Mouse (Mus musculus) embryonic facial prominence, embryonic 12.5 days (tissue): Measurements from ENCODE around the gene Dkk3. TPM values are rescaled to one million over a fixed set of nuclear protein-coding genes. Genes with fewer than 3 reads are reported as not detected.

Experiments
- ATAC-seq: fragments of 200-750 bp; cut with Nextera tagmentation; 2 replicates; pipeline ENCODE4 v1.8.0; 2017; ENCODE audit not compliant: insufficient number of reproducible peaks, insufficient read depth, low FRiP score, low TSS enrichment
- H3K27ac ChIP-seq: fragments of 300-500 bp; sonication (generic); 2 replicates; pipeline ENCODE4 v1.5.1; 2016; ENCODE audit warnings: mild to moderate bottlenecking
- H3K27me3 ChIP-seq: fragments of 300-500 bp; sonication (generic); 2 replicates; pipeline ENCODE4 v1.6.1; 2016; ENCODE audit warnings: mild to moderate bottlenecking, moderate library complexity
- H3K36me3 ChIP-seq: fragments of 300-500 bp; sonication (generic); 2 replicates; pipeline ENCODE4 v1.6.1; 2016; ENCODE audit warnings: mild to moderate bottlenecking
- H3K4me1 ChIP-seq: fragments of 300-500 bp; sonication (generic); 2 replicates; pipeline ENCODE4 v1.6.1; 2016
- H3K4me2 ChIP-seq: fragments of 300-500 bp; sonication (generic); replicated peaks from 2 replicates; pipeline ENCODE4 v1.6.1; 2016; ENCODE audit warnings: mild to moderate bottlenecking, moderate library complexity
- H3K4me3 ChIP-seq: fragments of 300-500 bp; sonication (generic); 2 replicates; pipeline ENCODE4 v1.5.1; 2016; ENCODE audit warnings: mild to moderate bottlenecking
- H3K9ac ChIP-seq: fragments of 300-500 bp; sonication (generic); 2 replicates; pipeline ENCODE4 v1.6.1; 2016; ENCODE audit warnings: mild to moderate bottlenecking, moderate library complexity
- H3K9me3 ChIP-seq: fragments of 300-500 bp; sonication (generic); 2 replicates; pipeline ENCODE4 v1.6.1; 2016; ENCODE audit warnings: mild to moderate bottlenecking, moderate library complexity
- WGBS: fragments of 180-500 bp; shearing (Covaris S2); methylation state at CpG from one replicate; pipeline ENCODE4 v1.1.7; 2016; 5-methylcytosine and 5-hydroxymethylcytosine counted together
- polyA plus RNA-seq: library from polyadenylated mRNA; unstranded; fragments of >200 nt; fragmentation: Nextera tagmentation; extraction: Ambion mirVana; gene quantifications from 2 replicates; pipeline ENCODE4 v1.2.1, GENCODE M21; 2016

Dkk3 gene
- polyA plus RNA-seq, 1 experiment from 2014 or later: 46.8 TPM

GRCm38 (mm10) chr7:112164430-112164829, 5.6 kb upstream of the Dkk3 start:
- H3K27me3 ChIP-seq: no peaks in the 10 kb centered on the region
- ATAC-seq: no peak
- no peaks in the 10 kb centered on the region for H3K9me3 ChIP-seq
- H3K27ac ChIP-seq: no peak overlapping the region
- no peaks in the 10 kb centered on the region for H3K4me1 ChIP-seq
- no peaks in the 10 kb centered on the region for H3K36me3 ChIP-seq
- no peak overlapping the region for H3K4me2 ChIP-seq
- WGBS: 83% methylated on average over 3 of the region's 3 CpGs
- no peak overlapping the region for H3K4me3 ChIP-seq
- no peak overlapping the region for H3K9ac ChIP-seq

DNA sequence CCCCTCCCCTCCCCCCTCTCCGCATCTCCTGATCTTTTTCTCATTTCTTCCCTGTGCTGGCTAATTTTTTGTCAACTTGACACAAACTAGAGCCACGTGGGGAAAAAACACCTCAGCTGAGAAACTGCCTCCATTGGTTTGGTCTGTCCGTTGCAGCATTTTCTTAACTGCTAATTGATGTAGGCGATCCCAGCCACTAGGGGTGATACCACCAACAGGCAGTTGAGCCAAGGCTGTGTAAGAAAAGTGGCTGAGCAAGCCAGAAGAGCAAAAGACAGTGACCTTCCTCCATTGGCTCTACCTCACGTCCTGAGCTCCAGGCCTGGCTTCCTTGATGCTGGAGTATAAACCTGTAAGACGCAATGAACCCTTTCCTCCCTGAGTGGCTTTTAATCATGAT, 978 bp upstream of the Dkk3 start:
- H3K27ac ChIP-seq: no peak overlapping the region
- H3K4me1 ChIP-seq: peaks cover 26% of the 10 kb centered on the region
- no peak overlapping the region for H3K4me2 ChIP-seq
- WGBS: 32% methylated on average over 5 of the region's 6 CpGs
- no peak overlapping the region for H3K4me3 ChIP-seq
- no peaks in the 10 kb centered on the region for H3K9me3 ChIP-seq
- no peaks in the 10 kb centered on the region for H3K36me3 ChIP-seq
- ATAC-seq: no peak
- H3K27me3 ChIP-seq: no peaks in the 10 kb centered on the region; the same call in 1 of the 2 replicates
- H3K9ac ChIP-seq: no peak overlapping the region

GRCm38 (mm10) chr7:112158316-112158741, 528 bp downstream of the Dkk3 start:
- H3K27me3 ChIP-seq: no peaks in the 10 kb centered on the region; the same call in 1 of the 2 replicates
- ATAC-seq: peak; percentile 38
- peak overlapping the region; percentile 51 for H3K4me3 ChIP-seq
- peaks cover 38% of the 10 kb centered on the region for H3K4me1 ChIP-seq
- peak overlapping the region; percentile 61; the same call in 1 of the 2 replicates for H3K27ac ChIP-seq
- H3K9ac ChIP-seq: peak overlapping the region; percentile 59
- 1% methylated on average over 21 of the region's 23 CpGs for WGBS
- H3K36me3 ChIP-seq: no peaks in the 10 kb centered on the region
- H3K9me3 ChIP-seq: no peaks in the 10 kb centered on the region
- peak overlapping the region; percentile 56 for H3K4me2 ChIP-seq

DNA sequence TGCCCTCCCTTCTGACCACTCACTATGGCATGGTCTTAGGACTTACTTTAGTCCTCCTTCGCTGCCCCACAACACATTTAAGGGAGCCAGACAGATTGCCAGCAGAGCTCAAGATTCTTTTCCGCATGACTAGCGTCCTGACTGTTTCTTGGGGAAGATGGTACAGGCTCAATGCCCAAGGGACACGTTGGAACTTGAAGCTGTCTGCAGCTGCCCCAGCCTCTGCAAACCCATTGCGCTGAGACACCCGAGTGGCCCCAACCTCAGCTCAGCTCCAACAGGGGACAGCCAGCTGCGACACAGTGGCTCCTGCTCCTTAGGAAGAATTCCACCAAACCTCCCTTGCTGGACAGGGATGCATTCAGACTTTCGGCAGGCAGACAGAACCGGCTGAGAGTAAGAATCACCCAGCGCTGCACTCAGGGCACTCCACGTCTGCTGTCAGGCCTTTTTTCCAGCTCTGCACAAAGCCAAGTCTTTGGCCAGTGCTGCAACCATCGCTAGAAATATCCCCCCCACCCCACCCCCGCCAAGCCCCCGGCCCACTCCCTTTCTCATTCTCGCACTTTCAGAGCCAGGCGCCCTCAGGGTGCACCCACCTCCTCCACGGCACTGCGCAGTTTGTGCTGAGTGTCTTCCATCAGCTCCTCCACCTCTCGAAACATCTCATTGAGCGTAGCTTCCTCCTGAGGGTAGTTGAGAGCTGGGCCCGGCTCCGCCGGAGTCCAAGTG, 1.1 kb downstream of the Dkk3 start:
- Histone ChIP-seq H3K4me3 (peak overlapping the region; percentile 51), H3K27ac (peak overlapping the region; percentile 61; the same call in 1 of the 2 replicates), H3K9me3 (no peaks in the 10 kb centered on the region), H3K4me1 (peaks cover 38% of the 10 kb centered on the region), H3K27me3 (no peaks in the 10 kb centered on the region; the same call in 1 of the 2 replicates), H3K4me2 (peak overlapping the region; percentile 56), H3K9ac (peak overlapping the region; percentile 59), H3K36me3 (no peaks in the 10 kb centered on the region)
- peak; percentile 44 for ATAC-seq
- WGBS: 10% methylated on average over 23 of the region's 23 CpGs

GRCm38 (mm10) chr7:112155194-112155593, 3.7 kb downstream of the Dkk3 start:
- ATAC-seq: no peak
- no peaks in the 10 kb centered on the region; the same call in 1 of the 2 replicates for H3K27me3 ChIP-seq
- no peaks in the 10 kb centered on the region for H3K9me3 ChIP-seq
- H3K9ac ChIP-seq: no peak overlapping the region
- H3K4me3 ChIP-seq: no peak overlapping the region
- peaks cover 38% of the 10 kb centered on the region for H3K4me1 ChIP-seq
- H3K4me2 ChIP-seq: no peak overlapping the region
- no peak overlapping the region for H3K27ac ChIP-seq
- H3K36me3 ChIP-seq: 0 out of 2 replicates have a peak, but pooled peaks cover 2% of the 10 kb centered on the region
- WGBS: 3% methylated on average over 1 of the region's 1 CpGs

- Histone ChIP-seq H3K4me3 (no peak overlapping the region), H3K36me3 (0 out of 2 replicates have a peak, but pooled peaks cover 3% of the 10 kb centered on the region), H3K9me3 (no peaks in the 10 kb centered on the region), H3K27ac (no peak overlapping the region; the same call in 1 of the 2 replicates), H3K4me2 (no peak overlapping the region), H3K27me3 (no peaks in the 10 kb centered on the region; the same call in 1 of the 2 replicates), H3K4me1 (peaks cover 38% of the 10 kb centered on the region), H3K9ac (no peak overlapping the region)
- WGBS: 73% methylated on average over 4 of the region's 4 CpGs
- ATAC-seq: no peak
These were observed 4.4 kb downstream of the Dkk3 start for GRCm38 (mm10) chr7:112154445-112154844.

GRCm38 (mm10) chr7:112149113-112149512, 9.7 kb downstream of the Dkk3 start:
- H3K27ac ChIP-seq: no peak overlapping the region
- H3K36me3 ChIP-seq: peaks cover 3% of the 10 kb centered on the region; the same call in 1 of the 2 replicates
- peaks cover 17% of the 10 kb centered on the region for H3K4me1 ChIP-seq
- no peaks in the 10 kb centered on the region for H3K27me3 ChIP-seq
- no peak overlapping the region for H3K9ac ChIP-seq
- no peak overlapping the region for H3K4me3 ChIP-seq
- WGBS: 88% methylated on average over 10 of the region's 10 CpGs
- H3K4me2 ChIP-seq: no peak overlapping the region
- no peaks in the 10 kb centered on the region for H3K9me3 ChIP-seq
- no peak for ATAC-seq

DNA sequence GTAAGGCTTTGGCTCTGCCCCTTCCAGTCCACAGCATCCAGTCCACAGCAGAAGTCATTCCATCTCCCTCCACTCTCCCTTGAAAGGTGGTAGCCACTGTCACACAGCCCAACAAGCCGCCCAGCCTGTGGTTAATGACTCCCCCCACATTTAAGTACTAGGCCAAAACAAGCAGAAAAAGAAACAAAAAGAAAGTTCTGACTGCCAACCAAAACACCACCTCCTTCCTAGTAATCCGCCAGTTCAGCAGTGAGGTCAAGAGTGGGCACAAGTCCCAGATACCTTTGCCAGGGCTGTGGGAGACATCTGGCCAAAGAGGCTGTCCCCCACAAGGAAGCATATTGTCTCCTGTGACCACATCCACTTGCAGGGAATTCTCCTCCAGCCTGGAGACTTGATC, 10.9 kb downstream of the Dkk3 start:
- no peak overlapping the region for H3K4me3 ChIP-seq
- H3K4me1 ChIP-seq: peaks cover 19% of the 10 kb centered on the region
- no peaks in the 10 kb centered on the region for H3K27me3 ChIP-seq
- H3K27ac ChIP-seq: no peak overlapping the region
- ATAC-seq: no peak
- H3K36me3 ChIP-seq: peaks cover 3% of the 10 kb centered on the region; the same call in 1 of the 2 replicates
- 67% methylated on average over 2 of the region's 2 CpGs for WGBS
- H3K9ac ChIP-seq: no peak overlapping the region
- no peak overlapping the region for H3K4me2 ChIP-seq
- H3K9me3 ChIP-seq: no peaks in the 10 kb centered on the region

DNA sequence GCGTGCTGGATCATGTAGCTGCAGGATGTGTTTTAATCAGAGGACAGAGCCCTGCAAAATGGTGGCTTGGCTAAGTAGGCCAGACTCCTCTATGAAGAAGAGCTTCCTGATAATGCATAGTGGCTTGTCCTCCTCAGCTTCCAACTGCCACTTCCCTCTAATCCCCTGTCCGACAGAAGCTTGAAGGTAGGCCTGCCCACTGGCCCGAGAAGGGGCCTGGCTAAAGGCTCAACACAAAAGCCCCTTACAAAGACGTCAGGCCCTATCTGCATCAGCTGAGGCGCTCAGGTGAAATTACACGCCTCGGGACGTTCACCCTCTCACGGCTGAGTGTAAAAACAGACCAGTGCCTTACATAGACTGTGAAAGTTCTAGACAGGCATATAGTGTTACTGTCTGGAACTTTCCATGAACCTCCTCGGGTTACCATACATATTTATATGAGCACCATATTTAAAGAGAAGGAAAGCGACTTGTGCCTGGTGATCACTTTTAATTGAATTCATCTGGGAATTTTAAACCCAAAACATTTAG, 14.1 kb downstream of the Dkk3 start:
- 21% methylated on average over 11 of the region's 11 CpGs for WGBS
- Histone ChIP-seq H3K36me3 (no peaks in the 10 kb centered on the region; the same call in 1 of the 2 replicates), H3K9ac (no peak overlapping the region), H3K4me3 (no peak overlapping the region), H3K4me1 (peaks cover 27% of the 10 kb centered on the region), H3K9me3 (no peaks in the 10 kb centered on the region), H3K4me2 (no peak overlapping the region), H3K27me3 (no peaks in the 10 kb centered on the region), H3K27ac (peak overlapping the region; percentile 90)
- peak; percentile 84 for ATAC-seq

DNA sequence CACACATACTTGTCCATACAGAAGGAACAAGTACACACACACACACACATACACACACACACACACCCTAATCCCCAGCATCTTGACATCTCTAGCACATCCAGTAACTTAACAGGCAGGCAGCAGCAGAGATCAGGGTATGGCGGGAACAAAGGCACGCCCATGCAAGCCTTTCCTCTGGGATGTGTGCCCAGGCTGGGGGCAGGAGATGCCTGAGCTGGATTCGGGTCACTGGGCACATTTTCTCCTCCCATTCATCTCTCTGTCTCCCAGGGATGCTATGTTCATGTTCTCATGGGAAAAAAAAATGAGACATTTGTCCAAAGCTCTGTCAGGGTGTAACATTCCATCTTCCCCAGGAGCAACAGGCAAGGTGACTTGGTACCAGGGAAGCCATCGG, 14.9 kb downstream of the Dkk3 start:
- Histone ChIP-seq H3K9ac (no peak overlapping the region), H3K4me3 (no peak overlapping the region), H3K4me2 (no peak overlapping the region), H3K4me1 (peaks cover 27% of the 10 kb centered on the region), H3K27me3 (no peaks in the 10 kb centered on the region), H3K9me3 (no peaks in the 10 kb centered on the region), H3K36me3 (no peaks in the 10 kb centered on the region; the same call in 1 of the 2 replicates), H3K27ac (peak overlapping the region; percentile 90)
- ATAC-seq: peak; percentile 36; the same call in 1 of the 2 replicates
- WGBS: 79% methylated on average over 4 of the region's 4 CpGs

DNA sequence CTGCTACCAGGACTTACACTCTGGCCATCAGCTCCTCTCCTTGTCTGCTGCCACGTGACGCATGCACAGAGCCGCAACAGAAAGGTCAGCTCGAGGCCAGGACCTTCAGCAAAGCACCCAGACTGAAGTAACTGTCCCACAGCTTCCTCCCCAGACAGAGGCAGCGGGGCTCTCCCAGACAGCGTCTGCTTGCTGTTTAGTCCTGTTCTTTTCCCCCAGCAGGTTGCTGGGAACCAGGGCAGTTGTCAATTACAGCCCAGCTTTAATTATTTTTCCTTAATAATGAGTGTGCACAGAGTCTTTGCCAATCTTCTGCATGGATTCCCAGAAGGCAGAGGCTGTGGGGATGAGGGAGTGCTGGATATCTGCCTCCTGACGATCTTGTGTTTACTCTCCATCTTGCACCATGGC, 15.8 kb downstream of the Dkk3 start:
- peaks cover 27% of the 10 kb centered on the region for H3K4me1 ChIP-seq

DNA sequence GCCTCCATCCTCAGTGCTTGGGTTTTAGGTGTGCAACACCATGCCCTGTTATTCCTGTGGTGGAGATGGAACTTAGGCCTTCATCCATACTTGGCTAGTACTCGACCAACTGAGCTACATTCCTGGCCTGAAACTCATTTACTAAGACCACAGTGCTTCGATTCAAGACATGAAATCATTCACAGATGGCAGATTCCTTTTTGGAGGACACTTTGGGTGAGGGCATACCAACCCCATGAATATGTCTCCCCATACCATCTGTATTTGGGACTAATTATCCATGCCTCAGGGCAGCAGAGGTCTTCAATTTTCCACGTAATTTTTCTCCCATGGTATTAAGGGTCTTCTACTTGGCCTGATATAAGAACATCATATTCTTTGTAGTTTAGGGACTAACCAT, 16.2 kb downstream of the Dkk3 start:
- 40% methylated on average over 3 of the region's 3 CpGs for WGBS
- Histone ChIP-seq H3K27me3 (no peaks in the 10 kb centered on the region), H3K4me1 (peaks cover 27% of the 10 kb centered on the region), H3K9me3 (no peaks in the 10 kb centered on the region), H3K4me2 (no peak overlapping the region), H3K9ac (no peak overlapping the region), H3K4me3 (no peak overlapping the region), H3K27ac (no peak overlapping the region), H3K36me3 (no peaks in the 10 kb centered on the region)
- ATAC-seq: no peak

More for the DNA sequence above, 15.8 kb downstream of the Dkk3 start:
- H3K4me3 ChIP-seq: no peak overlapping the region
- ATAC-seq: peak; percentile 36; the same call in 1 of the 2 replicates
- no peak overlapping the region for H3K9ac ChIP-seq
- H3K27ac ChIP-seq: peak overlapping the region; percentile 90; the same call in 1 of the 2 replicates
- no peaks in the 10 kb centered on the region for H3K27me3 ChIP-seq
- no peaks in the 10 kb centered on the region for H3K36me3 ChIP-seq
- no peaks in the 10 kb centered on the region for H3K9me3 ChIP-seq
- H3K4me2 ChIP-seq: no peak overlapping the region
- 45% methylated on average over 7 of the region's 7 CpGs for WGBS
